Mouse (Mus musculus) small intestine, adult 2 months (tissue): ENCODE measurements around the gene Cilp. TPM values are rescaled to one million over a fixed set of nuclear protein-coding genes. Genes with fewer than 3 reads are reported as not detected.

Source experiments
- H3K27ac ChIP-seq: fragments of 200-500 bp; 2 replicates; pipeline ENCODE4 v1.5.1; 2012; ENCODE audit warnings: low read depth, low read length, control low read depth, inconsistent platforms; ENCODE audit not compliant: insufficient read depth
- H3K27me3 ChIP-seq: fragments of 200-500 bp; 2 replicates; pipeline ENCODE4 v1.6.1; 2012; ENCODE audit warnings: mild to moderate bottlenecking, moderate library complexity, low read length, inconsistent platforms; ENCODE audit not compliant: control insufficient read depth, insufficient read depth
- H3K36me3 ChIP-seq: fragments of 200-500 bp; 2 replicates; pipeline ENCODE4 v1.6.1; 2012; ENCODE audit warnings: mild to moderate bottlenecking, low read length, control low read depth, inconsistent platforms; ENCODE audit not compliant: control insufficient read depth, insufficient read depth
- H3K4me1 ChIP-seq: fragments of 200-500 bp; 2 replicates; pipeline ENCODE4 v1.6.1; 2012; ENCODE audit warnings: low read length, inconsistent platforms, mixed read lengths; ENCODE audit not compliant: control insufficient read depth, insufficient read depth, insufficient read length
- H3K4me3 ChIP-seq: fragments of 200-500 bp; 2 replicates; pipeline ENCODE4 v1.5.1; 2012; ENCODE audit warnings: low read depth, mild to moderate bottlenecking, control low read depth, inconsistent platforms, low read length, moderate library complexity
- CTCF ChIP-seq: fragments of 200-500 bp; IDR thresholded peaks from 2 replicates; pipeline ENCODE4 v1.5.1; 2012; ENCODE audit warnings: low read depth, mild to moderate bottlenecking, control low read depth, inconsistent platforms, low read length, moderate library complexity, mixed read lengths; ENCODE audit not compliant: insufficient replicate concordance, insufficient read length; ENCODE audit errors: extremely low read depth
- POLR2A ChIP-seq: fragments of 200-500 bp; IDR thresholded peaks from 2 replicates; pipeline ENCODE4 v1.6.1; 2012; ENCODE audit warnings: low read depth, mild to moderate bottlenecking, control low read depth, inconsistent platforms, low read length, moderate library complexity
- WGBS: fragments of 180-500 bp; shearing (Covaris S2); methylation state at CpG from one replicate; pipeline ENCODE4 v1.1.7; 2018; 5-methylcytosine and 5-hydroxymethylcytosine counted together
- polyA plus RNA-seq: library from polyadenylated mRNA; depleted of rRNA; stranded (reverse); fragments of >200 nt; gene quantifications from 2 replicates; pipeline ENCODE4 v1.2.3, GENCODE M21; 2012; rRNA removed

Cilp gene
- polyA plus RNA-seq, 1 experiment = 1.7 TPM

- 72% methylated on average over 2 of the region's 2 CpGs for WGBS
- Histone ChIP-seq H3K27ac (no peak overlapping the region), H3K4me3 (no peak overlapping the region), H3K36me3 (peaks cover 45% of the 10 kb centered on the region), H3K27me3 (no peaks in the 10 kb centered on the region), H3K4me1 (peaks cover 6% of the 10 kb centered on the region; the same call in 1 of the 2 replicates)
- TF ChIP-seq CTCF = no peak
- TF ChIP-seq POLR2A = no peak
These were observed 41.7 kb downstream of the Cilp start for GRCm38 (mm10) chr9:65306672-65307071.

GRCm38 (mm10) chr9:65308011-65308410, 43.0 kb downstream of the Cilp start:
- Histone ChIP-seq H3K27ac (no peak overlapping the region), H3K4me1 (peaks cover 5% of the 10 kb centered on the region; the same call in 1 of the 2 replicates), H3K27me3 (no peaks in the 10 kb centered on the region), H3K4me3 (no peak overlapping the region), H3K36me3 (peaks cover 47% of the 10 kb centered on the region)
- TF ChIP-seq CTCF = no peak
- TF ChIP-seq POLR2A = no peak
- 67% methylated on average over 1 of the region's 1 CpGs for WGBS

- no peak for TF ChIP-seq CTCF
- no peak overlapping the region for H3K27ac ChIP-seq
- no peaks in the 10 kb centered on the region for H3K27me3 ChIP-seq
- no peaks in the 10 kb centered on the region for H3K4me1 ChIP-seq
- 96% methylated on average over 4 of the region's 4 CpGs for WGBS
- H3K36me3 ChIP-seq = peaks cover 55% of the 10 kb centered on the region
- no peak overlapping the region for H3K4me3 ChIP-seq
These were observed 47.8 kb downstream of the Cilp start for GRCm38 (mm10) chr9:65312669-65313357.

GRCm38 (mm10) chr9:65313846-65314245, 48.9 kb downstream of the Cilp start:
- 90% methylated on average over 1 of the region's 1 CpGs for WGBS
- peaks cover 51% of the 10 kb centered on the region for H3K36me3 ChIP-seq
- no peak for TF ChIP-seq POLR2A
- no peak for TF ChIP-seq CTCF

GRCm38 (mm10) chr9:65322255-65322900, 57.4 kb downstream of the Cilp start:
- H3K4me3 ChIP-seq = no peak overlapping the region
- no peaks in the 10 kb centered on the region for H3K27me3 ChIP-seq
- H3K4me1 ChIP-seq = no peaks in the 10 kb centered on the region
- no peak for TF ChIP-seq CTCF
- no peak for TF ChIP-seq POLR2A
- H3K27ac ChIP-seq = no peak overlapping the region
- 56% methylated on average over 11 of the region's 11 CpGs for WGBS
- peaks cover 62% of the 10 kb centered on the region for H3K36me3 ChIP-seq

More at GRCm38 (mm10) chr9:65313846-65314245, 48.9 kb downstream of the Cilp start:
- H3K27ac ChIP-seq = no peak overlapping the region
- H3K27me3 ChIP-seq = no peaks in the 10 kb centered on the region
- H3K4me1 ChIP-seq = no peaks in the 10 kb centered on the region
- H3K4me3 ChIP-seq = no peak overlapping the region

GRCm38 (mm10) chr9:65325971-65326370, 61.0 kb downstream of the Cilp start:
- no peaks in the 10 kb centered on the region for H3K27me3 ChIP-seq
- H3K4me3 ChIP-seq = no peak overlapping the region
- no peaks in the 10 kb centered on the region for H3K4me1 ChIP-seq
- no peak overlapping the region for H3K27ac ChIP-seq
- no peak for TF ChIP-seq CTCF
- no peak for TF ChIP-seq POLR2A
- H3K36me3 ChIP-seq = peaks cover 60% of the 10 kb centered on the region

- 94% methylated on average over 2 of the region's 2 CpGs for WGBS
- TF ChIP-seq POLR2A = no peak
- TF ChIP-seq CTCF = no peak
- H3K36me3 ChIP-seq = peaks cover 58% of the 10 kb centered on the region
These were observed 62.4 kb downstream of the Cilp start for GRCm38 (mm10) chr9:65327371-65327770.

More at GRCm38 (mm10) chr9:65327371-65327770, 62.4 kb downstream of the Cilp start:
- H3K4me3 ChIP-seq = no peak overlapping the region
- no peaks in the 10 kb centered on the region for H3K27me3 ChIP-seq
- H3K27ac ChIP-seq = no peak overlapping the region
- H3K4me1 ChIP-seq = no peaks in the 10 kb centered on the region

Other genes with a start within 250 kb of the Cilp start
- 12.6 and 17.2 TPM in 2 replicates for gene Hacd3, start 243.5 kb upstream of the Cilp start, polyA plus RNA-seq
- 17.6 and 21.4 TPM in 2 replicates for gene Dpp8, start 232.8 kb upstream of the Cilp start, polyA plus RNA-seq
- 1.8 and 2.3 TPM in 2 replicates for gene Igdcc4, start 163.7 kb upstream of the Cilp start, polyA plus RNA-seq
- 0.06 TPM in 1 of 2 replicates, not detected in the other for gene Igdcc3, start 124.0 kb upstream of the Cilp start, polyA plus RNA-seq
- 10.0 and 16.3 TPM in 2 replicates for gene Parp16, start 69.8 kb upstream of the Cilp start, polyA plus RNA-seq
- 5.8 and 7.5 TPM in 2 replicates for gene Clpx, start 29.1 kb downstream of the Cilp start, polyA plus RNA-seq
- gene Pdcd7, start 80.9 kb downstream of the Cilp start, polyA plus RNA-seq = 9.2 and 12.9 TPM in 2 replicates
- gene Ubap1l, start 95.9 kb downstream of the Cilp start, polyA plus RNA-seq = 0.43 and 0.51 TPM in 2 replicates
- 0.20 and 0.57 TPM in 2 replicates for gene Kbtbd13, start 126.5 kb downstream of the Cilp start, polyA plus RNA-seq
- 1.4 and 2.3 TPM in 2 replicates for gene Rasl12, start 133.3 kb downstream of the Cilp start, polyA plus RNA-seq
- gene Slc51b, start 157.8 kb downstream of the Cilp start, polyA plus RNA-seq = 6.6 and 13.6 TPM in 2 replicates
- gene Mtfmt, start 170.6 kb downstream of the Cilp start, polyA plus RNA-seq = 2.6 and 5.8 TPM in 2 replicates
- 4.5 and 9.7 TPM in 2 replicates for gene Spg21, start 195.8 kb downstream of the Cilp start, polyA plus RNA-seq